Mouse (Mus musculus): Measurements from ENCODE around the gene Pkib. TPM values are rescaled to one million over a fixed set of nuclear protein-coding genes. Genes with fewer than 3 reads are reported as not detected.
A peak's percentile ranks its signal among the peaks of the same experiment; 100 is the strongest.

The Pkib gene
- polyA plus RNA-seq, 1 experiment from 2014 or later = 1.9 TPM

DNA sequence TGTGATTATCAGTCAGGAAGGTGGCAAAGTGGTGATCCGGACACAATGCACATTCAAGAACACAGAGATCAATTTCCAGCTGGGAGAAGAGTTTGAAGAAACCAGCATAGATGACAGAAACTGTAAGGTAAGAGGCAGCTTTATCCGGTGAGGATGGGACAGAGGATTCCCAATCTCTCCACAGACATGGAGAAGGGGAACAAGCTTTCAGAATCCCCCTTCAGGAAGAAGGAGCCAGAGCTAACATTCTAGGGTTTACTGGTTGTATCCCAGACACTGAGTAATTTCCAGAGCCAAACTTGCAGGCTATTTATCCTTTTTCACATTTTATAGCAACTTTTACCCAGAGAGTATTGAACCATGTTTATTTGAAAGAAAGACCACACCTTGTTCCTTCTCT is 153.8 kb downstream of the Pkib start:
- no peak for DNase-seq (ENCODE audit: low spot score)
- Histone ChIP-seq H3K27me3 (ENCODE audit: low read depth, poor library complexity, severe bottlenecking) (no peaks in the 10 kb centered on the region), H3K36me3 (peaks cover 37% of the 10 kb centered on the region), H3K4me3 (peak overlapping the region; percentile 61), H3K9me3 (replicated peaks) (no peaks in the 10 kb centered on the region; the same call in 1 of the 2 replicates), H3K4me1 (peaks cover 69% of the 10 kb centered on the region), H3K27ac (replicated peaks) (peak overlapping the region; percentile 86)
- WGBS = 47% methylated on average over 2 of the region's 2 CpGs

Other genes starting within 250 kb of the Pkib start
- 64.7 and 77.4 TPM in 2 replicates for gene Hsf2, start 145.6 kb upstream of the Pkib start, polyA plus RNA-seq (2016; fragmentation: Nextera tagmentation; extraction: Ambion mirVana)
- gene Serinc1, start 99.5 kb upstream of the Pkib start, polyA plus RNA-seq (2016; fragmentation: Nextera tagmentation; extraction: Ambion mirVana) = 142 and 176 TPM in 2 replicates
- 467 and 736 TPM in 2 replicates for gene Fabp7, start 152.9 kb downstream of the Pkib start, polyA plus RNA-seq (2016; fragmentation: Nextera tagmentation; extraction: Ambion mirVana)
- gene Smpdl3a, start 162.4 kb downstream of the Pkib start, polyA plus RNA-seq (2016; fragmentation: Nextera tagmentation; extraction: Ambion mirVana) = 7.2 and 10.1 TPM in 2 replicates